Mouse (Mus musculus) right cerebral cortex, postnatal 36 days (tissue): Measurements from ENCODE around the gene Rpl18.

Source experiments
- DNase-seq, 2 experiments: peaks; one replicate each; pipeline ENCODE4 v3.0.0; 2022; ENCODE audit warnings: low spot score in 2 of 2, mixed read lengths in 1 of 2

Rpl18 gene

GRCm38 (mm10) chr7:45713881-45714520 is 1.3 kb upstream of the Rpl18 start:
- DNase-seq, result no peak

GRCm38 (mm10) chr7:45714630-45715089 is 597 bp upstream of the Rpl18 start:
- DNase-seq, result no peak

DNA sequence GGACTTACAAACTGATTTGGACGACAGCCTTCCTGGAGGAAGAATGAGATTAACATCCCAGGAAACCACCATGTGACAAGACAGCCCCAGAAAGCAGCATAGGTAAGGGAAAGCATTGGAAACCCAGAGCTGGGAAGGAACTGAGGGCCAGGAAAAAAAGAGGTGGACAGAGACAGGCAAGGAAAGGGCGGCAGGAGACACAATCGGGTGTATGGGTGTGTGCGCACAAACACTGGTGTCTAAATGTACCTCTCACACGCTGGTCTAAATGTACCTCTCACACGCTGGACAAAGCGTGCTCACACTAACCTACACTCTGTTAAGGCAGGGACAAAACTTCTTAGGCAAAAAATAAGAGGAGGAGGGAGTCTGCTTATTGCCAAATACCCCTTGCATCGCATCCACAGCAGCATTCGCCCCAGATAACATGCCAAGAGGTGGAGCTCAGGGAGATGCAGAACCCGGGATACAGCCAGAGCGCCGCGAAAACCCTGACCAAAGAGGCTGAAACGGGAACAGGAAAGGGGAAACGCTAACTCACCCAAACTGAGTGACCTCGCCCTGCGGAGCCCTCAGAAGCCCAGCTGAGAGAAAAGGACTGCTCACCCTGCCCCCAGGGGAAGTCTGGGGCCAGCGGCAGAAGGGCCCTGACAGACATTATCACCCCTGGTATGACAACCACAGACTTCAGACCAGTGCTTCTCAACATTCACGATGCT is 643 bp downstream of the Rpl18 start:
- no peak for DNase-seq

GRCm38 (mm10) chr7:45716460-45716857 is 1.2 kb downstream of the Rpl18 start:
- no peak for DNase-seq

DNA sequence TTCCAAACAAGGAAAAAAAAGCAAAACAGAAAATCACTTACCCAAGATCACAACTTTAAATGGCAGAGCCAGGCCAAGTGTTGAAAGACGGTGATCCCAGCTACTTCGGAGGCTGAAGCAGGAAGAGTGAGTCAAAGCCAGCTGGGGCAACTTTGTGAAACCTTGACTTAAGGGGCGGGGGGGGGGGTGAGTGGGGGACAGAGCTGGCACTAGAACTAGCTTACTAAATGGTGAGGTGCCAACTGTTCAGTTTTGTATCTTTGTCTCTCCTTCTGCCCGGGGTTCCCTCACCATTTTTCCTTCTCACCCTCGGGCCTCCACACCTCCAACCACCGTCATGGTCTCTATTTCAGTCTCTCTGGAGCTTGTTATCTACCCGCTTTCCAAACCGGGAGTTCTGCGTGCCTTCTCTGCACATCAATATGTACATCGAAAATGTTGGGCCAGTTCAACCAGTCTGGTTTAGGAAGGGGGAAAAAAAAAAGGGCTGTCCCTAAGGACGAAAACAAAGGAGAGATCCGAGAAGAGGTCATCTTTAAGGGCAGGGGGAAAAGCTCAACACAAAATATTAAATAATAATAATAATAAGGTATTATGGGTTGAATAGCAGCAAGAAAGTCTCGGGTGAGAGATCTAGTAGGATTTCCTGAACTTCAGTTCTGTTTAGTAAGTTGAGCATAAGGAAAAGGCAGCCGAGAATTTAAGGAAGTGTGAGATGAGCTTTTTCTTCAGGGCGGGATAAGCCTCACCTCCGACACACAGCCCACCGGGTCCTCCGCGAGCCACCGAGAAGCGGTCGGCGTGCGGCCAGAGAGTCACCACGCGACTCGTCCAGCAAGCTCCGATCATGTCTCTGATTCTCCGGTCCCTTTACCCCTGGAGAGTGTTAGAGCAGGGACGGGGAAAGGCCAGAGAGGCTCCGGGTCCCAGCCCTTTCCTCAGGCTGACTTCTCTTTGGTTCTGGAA is 2.0 kb downstream of the Rpl18 start:
- DNase-seq, result no peak

DNA sequence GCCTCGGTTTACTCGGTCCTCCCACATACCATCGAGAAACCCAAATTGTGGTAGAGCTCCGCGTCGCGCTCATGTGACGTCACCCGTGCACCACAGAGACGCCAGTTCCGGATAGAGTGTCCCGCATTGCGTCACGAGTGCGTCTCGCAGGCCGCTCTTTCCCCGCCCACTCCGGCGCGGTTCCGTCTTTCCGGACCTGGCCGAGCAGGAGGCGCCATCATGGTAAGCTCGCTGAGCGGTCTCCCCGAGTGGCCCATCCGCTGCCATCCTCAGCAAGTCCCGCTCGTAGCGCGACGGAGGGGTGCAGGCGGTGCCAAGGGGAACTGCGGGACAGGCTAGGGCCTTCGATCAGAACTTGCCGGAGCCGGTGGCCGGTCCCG is 2.7 kb downstream of the Rpl18 start, which contains the start of gene Sphk2:
Gene Sphk2, minus strand, starts transcription at position 85 of the 380 bp plus-strand sequence.
- DNase-seq, result peak; percentile 98 to 99

GRCm38 (mm10) chr7:45718331-45718730 is 3.1 kb downstream of the Rpl18 start:
- DNase-seq, result no peak

DNA sequence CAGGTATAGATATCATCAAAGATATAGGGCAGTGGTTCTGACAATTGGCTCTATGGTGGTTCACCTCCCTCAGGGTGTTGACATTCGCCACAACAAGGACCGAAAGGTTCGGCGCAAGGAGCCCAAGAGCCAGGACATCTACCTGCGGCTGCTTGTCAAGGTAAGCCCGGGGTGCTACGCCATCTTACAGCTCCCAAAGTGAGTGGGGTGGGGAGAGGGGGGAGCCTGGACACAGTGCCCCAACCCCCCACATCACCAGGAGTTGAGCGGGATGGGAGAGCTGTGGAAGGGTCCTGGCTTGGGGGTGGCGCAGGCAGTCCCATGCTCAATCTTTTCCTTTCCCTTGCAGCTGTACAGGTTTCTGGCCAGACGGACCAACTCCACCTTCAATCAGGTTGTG is 3.9 kb downstream of the Rpl18 start:
- DNase-seq, result no peak

DNA sequence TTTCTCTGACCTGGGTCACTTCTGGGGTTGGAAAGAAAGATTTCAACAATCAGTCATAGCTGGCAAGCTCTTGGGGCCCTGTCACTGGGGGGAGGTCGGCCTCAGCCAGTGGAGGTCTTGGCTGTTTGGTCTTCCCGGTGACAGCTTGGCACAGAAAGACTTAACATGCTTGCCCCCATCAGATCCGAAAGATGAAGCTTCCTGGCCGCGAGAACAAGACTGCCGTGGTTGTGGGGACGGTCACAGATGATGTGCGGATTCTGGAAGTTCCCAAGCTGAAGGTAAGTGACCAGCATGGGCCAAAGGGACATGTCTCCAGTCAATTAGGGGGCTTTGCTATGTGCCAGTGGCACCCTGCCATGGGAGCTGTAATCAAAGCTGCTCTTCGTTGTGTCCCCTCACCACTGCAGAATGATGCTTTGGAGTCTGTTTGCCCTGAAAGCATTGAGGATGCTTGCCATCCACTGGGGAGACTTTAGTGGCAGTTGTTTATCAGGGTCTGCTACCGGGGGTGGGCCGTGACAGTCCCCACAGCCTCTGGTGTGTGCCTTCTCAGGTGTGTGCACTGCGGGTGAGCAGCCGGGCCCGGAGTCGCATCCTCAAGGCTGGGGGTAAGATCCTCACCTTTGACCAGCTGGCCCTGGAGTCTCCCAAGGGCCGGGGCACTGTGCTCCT is 4.6 kb downstream of the Rpl18 start:
- no peak for DNase-seq

DNA sequence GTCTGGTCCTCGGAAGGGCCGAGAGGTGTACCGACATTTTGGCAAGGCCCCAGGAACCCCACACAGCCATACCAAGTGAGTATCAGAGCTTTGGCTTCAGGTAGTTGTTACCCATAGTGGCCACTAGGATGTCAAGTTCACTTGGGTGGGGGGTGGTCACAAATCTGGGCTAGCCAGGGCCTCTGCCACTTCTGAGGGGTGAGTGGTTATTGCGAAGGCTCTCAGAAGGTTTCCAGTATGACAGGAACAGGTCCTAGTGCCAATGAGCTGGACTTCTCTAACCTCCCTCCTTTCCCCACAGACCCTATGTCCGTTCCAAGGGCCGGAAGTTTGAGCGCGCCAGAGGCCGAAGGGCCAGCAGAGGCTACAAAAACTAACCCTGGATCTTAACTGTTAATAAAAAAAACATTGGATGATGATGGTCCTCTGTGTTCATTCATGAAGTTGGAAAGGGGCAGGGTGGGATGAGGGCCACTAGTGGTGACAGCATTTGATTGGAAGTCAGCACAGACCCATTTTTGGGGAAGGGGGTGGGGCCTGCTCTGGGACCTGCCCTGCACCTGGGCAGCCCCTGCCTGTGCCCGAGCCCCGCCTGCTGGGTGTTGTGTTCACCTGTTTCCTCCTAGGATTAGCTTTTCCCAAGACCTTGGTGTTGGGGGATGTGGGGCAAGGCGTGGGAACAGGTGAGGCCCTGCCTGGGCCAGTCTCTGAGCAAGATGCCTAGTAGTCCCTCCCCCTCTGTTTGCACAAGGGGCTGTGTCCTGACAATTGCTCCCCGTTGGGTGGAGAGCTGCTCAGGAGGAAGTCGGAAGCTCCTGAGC is 5.4 kb downstream of the Rpl18 start, which contains the start of gene Fam83e:
Gene Fam83e, plus strand, starts transcription at position 800 of the 821 bp plus-strand sequence.
- no peak for DNase-seq

DNA sequence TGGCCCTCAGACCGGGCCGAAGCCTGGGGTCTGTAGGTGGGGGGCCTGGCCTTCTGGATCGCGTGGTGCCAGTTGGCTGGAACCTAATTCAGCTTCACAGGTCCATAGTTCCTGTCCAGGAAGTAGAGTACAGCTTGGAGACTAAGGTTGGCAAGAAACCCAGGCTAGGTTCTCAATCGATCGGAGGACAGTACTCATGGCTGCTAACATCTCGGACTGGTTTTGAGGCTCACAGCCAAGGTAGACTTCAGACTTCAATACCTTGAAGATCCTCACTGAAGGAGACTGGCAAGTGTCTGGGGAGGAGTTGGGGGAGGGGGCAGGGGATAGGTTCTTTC is 5.9 kb downstream of the Rpl18 start:
- no peak for DNase-seq

- no peak for DNase-seq
Measured at GRCm38 (mm10) chr7:45721642-45722347, 6.5 kb downstream of the Rpl18 start.

GRCm38 (mm10) chr7:45722348-45722713 is 7.1 kb downstream of the Rpl18 start:
- DNase-seq, result no peak

GRCm38 (mm10) chr7:45723301-45723700 is 8.0 kb downstream of the Rpl18 start:
- DNase-seq, result no peak

DNA sequence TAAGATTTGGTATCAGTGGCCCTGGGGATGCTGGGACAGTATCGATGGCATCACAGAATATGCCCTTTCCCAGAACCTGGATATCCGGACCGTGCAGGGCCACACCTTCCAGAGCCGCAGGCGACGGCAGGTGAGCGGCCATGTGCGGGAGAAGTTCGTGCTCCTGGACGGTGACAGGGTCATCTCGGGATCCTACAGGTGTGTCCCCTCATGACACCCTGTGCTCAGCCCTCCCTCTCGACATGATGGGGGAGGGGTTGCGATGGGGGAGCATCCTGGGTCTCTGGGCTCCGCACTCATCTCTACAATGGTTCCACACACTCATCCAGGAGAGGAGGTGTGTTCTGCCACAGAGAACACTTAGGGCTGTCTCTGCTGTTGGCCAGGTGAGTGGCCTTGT is 8.5 kb downstream of the Rpl18 start:
- no peak for DNase-seq

GRCm38 (mm10) chr7:45725151-45725550 is 9.9 kb downstream of the Rpl18 start:
- no peak for DNase-seq

DNA sequence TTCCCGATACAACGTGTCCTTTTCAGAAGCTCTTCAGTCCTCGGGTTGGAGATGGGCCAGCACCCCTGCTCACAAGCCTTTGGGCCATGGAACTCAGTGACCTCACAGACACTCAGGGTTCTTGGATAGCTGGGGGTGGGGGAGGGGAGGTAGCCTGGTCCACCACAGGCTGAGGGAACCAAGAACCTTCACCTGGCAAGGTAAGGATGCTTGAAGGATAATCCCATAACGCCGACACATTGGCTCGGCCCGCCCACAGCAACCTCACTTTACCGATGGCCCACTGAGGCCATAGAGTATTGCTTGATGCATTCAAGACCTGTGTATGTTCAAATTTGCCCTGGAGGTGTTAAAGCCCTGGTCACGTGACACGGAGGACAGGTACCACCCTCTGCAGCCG is 10.5 kb downstream of the Rpl18 start, which contains the start of gene Spaca4:
Gene Spaca4, minus strand, starts transcription at position 101 of the 400 bp plus-strand sequence.
- no peak for DNase-seq

DNA sequence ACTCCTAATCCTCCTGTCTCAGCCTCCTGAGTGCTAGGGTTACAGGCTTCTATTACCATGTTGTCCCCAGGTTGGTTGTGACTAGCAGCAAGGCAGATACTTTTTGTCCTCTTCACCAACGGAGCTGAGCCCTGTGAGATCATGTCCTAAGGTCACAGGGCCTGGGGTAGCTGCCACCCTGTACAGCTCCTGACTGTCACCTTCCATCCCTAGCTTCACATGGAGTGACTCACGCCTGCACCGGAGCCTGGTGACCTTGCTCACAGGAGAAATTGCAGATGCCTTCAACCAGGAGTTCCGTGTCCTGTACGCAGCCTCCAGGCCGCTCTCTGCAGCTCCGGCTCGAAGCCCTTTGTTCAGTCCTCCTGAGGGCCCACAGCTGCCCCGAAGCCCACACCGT is 11.2 kb downstream of the Rpl18 start:
- DNase-seq, result no peak

- no peak for DNase-seq
Measured at GRCm38 (mm10) chr7:45727625-45728024, 12.4 kb downstream of the Rpl18 start.
